Comparison of ENCODE assay signal across 25 mouse cellular contexts in genomic region chr16:46228744-46229143, GRCm38 (mm10).
DNase-seq lines count a peak whose midpoint lies in the region; ATAC-seq and TF ChIP-seq lines count a peak whose summit lies in the region.
"Had no signal": no experiment of that assay in that cellular context is flagged by ENCODE, and none has a peak within 500 bp of the region (broad histone marks: within the 10 kb centered on the region; RNA-seq: fewer than 3 reads in every experiment).

No protein-coding gene starts in this region.

- peak; percentile 55; the same call in 1 of the 2 replicates for ATAC-seq in forebrain, embryonic 13.5 days
- no peak for ATAC-seq in forebrain, embryonic 11.5 days (replicated peaks; ENCODE audit: low FRiP score)
- ATAC-seq in forebrain, postnatal 0 days, result peak; percentile 84
- ATAC-seq in forebrain, embryonic 12.5 days (ENCODE audit: low FRiP score), result no peak
- ATAC-seq: Patski had no signal

- H3K27ac ChIP-seq in forebrain, embryonic 13.5 days, result no peak overlapping the region
- H3K27ac ChIP-seq in forebrain, embryonic 11.5 days (ENCODE audit: low read depth, low read length), result no peak overlapping the region
- H3K27ac ChIP-seq in forebrain, postnatal 0 days (ENCODE audit: low read depth, low read length), result 0 out of 2 replicates have a peak overlapping the region, but pooled peaks have one; percentile 40
- H3K27ac ChIP-seq in forebrain, embryonic 12.5 days, result no peak overlapping the region
- H3K27ac ChIP-seq: embryonic facial prominence, embryonic 12.5 days; embryonic facial prominence, embryonic 15.5 days; heart, adult 2 months; heart, embryonic 10.5 days; heart, embryonic 13.5 days; hindbrain, embryonic 15.5 days had no signal

- H3K9ac ChIP-seq in forebrain, embryonic 13.5 days, result no peak overlapping the region
- H3K9ac ChIP-seq in forebrain, embryonic 11.5 days (ENCODE audit: low read length), result no peak overlapping the region
- no peak overlapping the region for H3K9ac ChIP-seq in forebrain, postnatal 0 days
- no peak overlapping the region for H3K9ac ChIP-seq in forebrain, embryonic 12.5 days
- H3K9ac ChIP-seq: embryonic facial prominence, embryonic 12.5 days; embryonic facial prominence, embryonic 15.5 days; heart, embryonic 13.5 days; hindbrain, embryonic 15.5 days had no signal

- no peak overlapping the region for H3K4me2 ChIP-seq in forebrain, embryonic 13.5 days
- no peak overlapping the region for H3K4me2 ChIP-seq in forebrain, embryonic 11.5 days (ENCODE audit: low read depth, low read length, severe bottlenecking)
- H3K4me2 ChIP-seq in forebrain, postnatal 0 days (ENCODE audit: low read depth), result no peak overlapping the region
- no peak overlapping the region for H3K4me2 ChIP-seq in forebrain, embryonic 12.5 days
- H3K4me2 ChIP-seq: embryonic facial prominence, embryonic 12.5 days; embryonic facial prominence, embryonic 15.5 days; heart, embryonic 13.5 days; hindbrain, embryonic 15.5 days had no signal

- no peaks in the 10 kb centered on the region for H3K9me3 ChIP-seq in forebrain, embryonic 13.5 days (replicated peaks)
- no peaks in the 10 kb centered on the region for H3K9me3 ChIP-seq in forebrain, embryonic 11.5 days (ENCODE audit: control insufficient read depth, low read length)
- no peaks in the 10 kb centered on the region for H3K9me3 ChIP-seq in forebrain, postnatal 0 days (ENCODE audit: low read length)
- no peaks in the 10 kb centered on the region for H3K9me3 ChIP-seq in forebrain, embryonic 12.5 days
- H3K9me3 ChIP-seq: embryonic facial prominence, embryonic 12.5 days; embryonic facial prominence, embryonic 15.5 days; heart, embryonic 10.5 days; heart, embryonic 13.5 days; hindbrain, embryonic 15.5 days had no signal

- no peaks in the 10 kb centered on the region for H3K27me3 ChIP-seq in forebrain, embryonic 13.5 days
- H3K27me3 ChIP-seq in forebrain, embryonic 11.5 days (ENCODE audit: control insufficient read depth, insufficient read depth, low read length), result no peaks in the 10 kb centered on the region
- H3K27me3 ChIP-seq in forebrain, postnatal 0 days (ENCODE audit: insufficient read depth, low read length), result no peaks in the 10 kb centered on the region
- no peaks in the 10 kb centered on the region for H3K27me3 ChIP-seq in forebrain, embryonic 12.5 days
- H3K27me3 ChIP-seq: embryonic facial prominence, embryonic 12.5 days; embryonic facial prominence, embryonic 15.5 days; heart, embryonic 13.5 days; hindbrain, embryonic 15.5 days; Patski had no signal

- DNase-seq in forebrain, embryonic 11.5 days (ENCODE audit: low spot score), result no peak
- DNase-seq in forebrain, postnatal 0 days, result peak; percentile 15
- DNase-seq in left cerebral cortex, postnatal 25 days (ENCODE audit: low spot score in 2 of 2), result peak; percentile 2 to 9
- DNase-seq in left cerebral cortex, postnatal 4 days, result no peak
- peak; percentile 2 for DNase-seq in right cerebral cortex, adult 18-20 months
- no peak for DNase-seq in right cerebral cortex, adult 2 months (ENCODE audit: low spot score in 2 of 2)
- DNase-seq: adrenal gland, postnatal 10 days; adrenal gland, postnatal 36 days; cerebellum, adult 11 months; cerebellum, adult 2 months; cerebellum, adult 9-11 months; cerebellum, postnatal 25 days; gastrocnemius, postnatal 10 days; gastrocnemius, postnatal 36 days; heart, adult 2 months; heart, postnatal 14 days; heart, postnatal 4 days had no signal

- H3K4me1 ChIP-seq in forebrain, embryonic 13.5 days, result no peaks in the 10 kb centered on the region
- no peaks in the 10 kb centered on the region for H3K4me1 ChIP-seq in forebrain, embryonic 11.5 days (replicated peaks; ENCODE audit: control insufficient read depth, insufficient read depth, low read length)
- no peaks in the 10 kb centered on the region for H3K4me1 ChIP-seq in forebrain, postnatal 0 days (ENCODE audit: insufficient read depth)
- H3K4me1 ChIP-seq in forebrain, embryonic 12.5 days, result no peaks in the 10 kb centered on the region
- H3K4me1 ChIP-seq: embryonic facial prominence, embryonic 12.5 days; embryonic facial prominence, embryonic 15.5 days; heart, embryonic 10.5 days; heart, embryonic 13.5 days; hindbrain, embryonic 15.5 days had no signal

- TF ChIP-seq CTCF in forebrain, postnatal 0 days (IDR thresholded peaks at IDR 0.05; ENCODE audit: low read depth), result no peak

- no peaks in the 10 kb centered on the region for H3K36me3 ChIP-seq in forebrain, embryonic 13.5 days (ENCODE audit: poor library complexity, severe bottlenecking)
- no peaks in the 10 kb centered on the region for H3K36me3 ChIP-seq in forebrain, embryonic 11.5 days (ENCODE audit: control insufficient read depth, insufficient read depth, low read length)
- no peaks in the 10 kb centered on the region for H3K36me3 ChIP-seq in forebrain, postnatal 0 days (ENCODE audit: insufficient read depth)
- no peaks in the 10 kb centered on the region for H3K36me3 ChIP-seq in forebrain, embryonic 12.5 days (replicated peaks)
- H3K36me3 ChIP-seq: embryonic facial prominence, embryonic 12.5 days; embryonic facial prominence, embryonic 15.5 days; heart, embryonic 10.5 days; heart, embryonic 13.5 days; hindbrain, embryonic 15.5 days had no signal

- 81% methylated on average over 3 of the region's 3 CpGs for WGBS in forebrain, embryonic 13.5 days
- 89% methylated on average over 3 of the region's 3 CpGs for WGBS in forebrain, embryonic 11.5 days
- 56% methylated on average over 3 of the region's 3 CpGs for WGBS in forebrain, postnatal 0 days
- WGBS in forebrain, embryonic 12.5 days, result 84% methylated on average over 3 of the region's 3 CpGs

- H3K4me3 ChIP-seq in forebrain, embryonic 13.5 days, result no peak overlapping the region
- H3K4me3 ChIP-seq in forebrain, embryonic 11.5 days (ENCODE audit: low read depth, low read length), result no peak overlapping the region
- H3K4me3 ChIP-seq in forebrain, postnatal 0 days (ENCODE audit: low read depth, low read length), result no peak overlapping the region
- no peak overlapping the region for H3K4me3 ChIP-seq in forebrain, embryonic 12.5 days (replicated peaks)
- H3K4me3 ChIP-seq: embryonic facial prominence, embryonic 12.5 days; embryonic facial prominence, embryonic 15.5 days; heart, adult 2 months; heart, embryonic 10.5 days; heart, embryonic 13.5 days; hindbrain, embryonic 15.5 days had no signal

- intact Hi-C loops in left cerebral cortex, postnatal 25 days (cut with DNase I), result no loop called here
- intact Hi-C loops in left cerebral cortex, postnatal 4 days (cut with DNase I), result no loop called here

Comparison
In these comparisons a context has a peak if more than half of its experiments do, and no peak if none do; other contexts are left out.
1. ATAC-seq: peak in forebrain, embryonic 13.5 days (single experiment) and forebrain, postnatal 0 days (single experiment); none in forebrain, embryonic 11.5 days (single experiment) and forebrain, embryonic 12.5 days (single experiment).
2. DNase-seq: peak in forebrain, postnatal 0 days (single experiment), left cerebral cortex, postnatal 25 days (2 of 2) and right cerebral cortex, adult 18-20 months (single experiment); none in forebrain, embryonic 11.5 days (single experiment), left cerebral cortex, postnatal 4 days (single experiment) and right cerebral cortex, adult 2 months (0 of 2).